Mouse (Mus musculus): ENCODE results near the gene Itgam. TPM values are rescaled to one million over a fixed set of nuclear protein-coding genes. Genes with fewer than 3 reads are reported as not detected.
"Not testable (repeated sequence)": the region's sequence is repeated elsewhere in the genome, so short reads cannot be mapped to it uniquely, and the experiment has no call there.

Itgam gene
- 9.4 and 14.6 TPM in 2 replicates for polyA plus RNA-seq (2012; rRNA removed)

DNA sequence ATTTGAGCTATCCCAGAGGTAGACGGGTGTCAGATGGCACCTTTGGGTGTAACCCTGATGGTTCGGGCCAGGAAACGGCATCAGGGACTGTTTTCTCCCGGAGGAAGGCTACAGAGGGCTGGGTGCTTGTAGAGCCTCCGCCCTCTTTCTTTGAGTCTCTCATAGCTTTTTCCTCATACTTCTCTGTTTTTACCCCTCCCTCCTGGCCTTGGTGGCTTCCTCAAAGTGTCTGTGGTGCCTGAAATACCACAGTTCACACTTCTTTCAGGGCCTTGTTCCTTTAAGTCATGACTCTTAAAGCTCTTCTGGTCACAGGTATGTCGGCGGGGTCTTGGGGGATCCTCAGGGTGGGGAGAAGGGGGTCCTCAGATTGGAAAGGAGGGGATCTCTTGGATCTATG, at the start of gene Itgam, which contains the start of gene Gm49368:
Itgam (plus strand) TSS at position 185 of the 400 bp plus-strand sequence.
Gm49368 (plus strand) TSS at position 228 of the 400 bp plus-strand sequence.
- DNase-seq (ENCODE audit: extremely low spot score in 1 of 2, low spot score in 1 of 2): no peak

DNA sequence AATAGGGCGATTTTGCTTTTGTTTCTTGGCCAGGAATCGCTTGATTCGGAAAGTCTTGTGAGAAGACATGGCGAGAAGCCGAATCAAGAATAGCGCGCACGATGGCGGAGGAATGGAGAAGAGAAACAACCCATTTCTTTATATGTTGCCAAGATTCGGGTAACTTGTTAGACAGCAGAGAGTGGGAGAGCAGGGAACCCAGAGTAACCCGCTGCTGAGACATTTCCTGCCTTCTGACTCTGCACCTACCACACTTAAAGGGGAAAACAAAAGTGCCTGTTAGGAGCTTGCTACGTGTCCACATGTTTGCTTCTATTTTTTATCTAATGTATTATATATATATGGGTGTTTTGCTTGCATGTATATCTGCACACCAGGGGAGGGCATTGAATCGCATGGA, 49.3 kb upstream of the Itgam start:
- DNase-seq (ENCODE audit: extremely low spot score in 1 of 2, low spot score in 1 of 2): peak in 1 of 2 experiments; percentile 28

DNA sequence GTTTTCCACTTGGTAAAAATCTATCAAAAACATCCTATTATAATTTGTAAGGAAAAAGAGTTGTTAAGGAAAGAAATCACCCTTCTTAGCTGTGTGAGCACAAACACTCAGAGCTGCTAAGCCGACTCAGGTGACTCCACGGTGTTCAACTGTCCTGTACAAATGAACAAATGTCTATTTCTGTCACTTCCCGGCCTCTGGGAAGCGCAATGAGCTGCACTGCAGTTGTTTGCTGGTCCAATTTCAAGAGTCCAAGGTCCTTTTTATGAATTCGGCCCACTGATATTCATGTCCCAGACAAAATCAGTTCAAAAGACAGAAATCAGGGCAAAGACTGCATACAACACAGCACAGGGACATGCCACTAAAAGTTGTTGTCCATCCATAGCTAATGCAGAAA, 46.3 kb upstream of the Itgam start:
- not testable (repeated sequence) for DNase-seq (ENCODE audit: extremely low spot score in 1 of 2, low spot score in 1 of 2)

DNA sequence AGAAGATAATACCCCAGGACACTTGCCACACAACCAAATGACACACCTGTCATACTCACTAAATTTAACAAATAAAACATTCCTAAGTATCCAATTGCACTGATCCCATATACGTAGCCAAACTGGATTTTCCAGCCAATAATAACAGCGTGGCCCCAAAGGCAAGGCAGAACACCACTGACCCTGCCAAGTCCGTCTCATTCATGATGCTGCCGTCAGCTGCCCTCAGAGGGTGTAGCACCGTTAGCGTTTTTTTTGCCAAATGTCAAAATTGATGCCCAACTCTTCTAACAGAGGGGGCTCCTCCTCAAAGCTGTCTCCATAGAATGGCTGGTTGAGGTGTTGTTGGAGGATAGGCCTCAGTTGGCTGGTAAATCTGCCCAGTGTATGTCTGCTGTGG, 45.8 kb upstream of the Itgam start:
- DNase-seq (ENCODE audit: extremely low spot score in 1 of 2, low spot score in 1 of 2): no peak

DNA sequence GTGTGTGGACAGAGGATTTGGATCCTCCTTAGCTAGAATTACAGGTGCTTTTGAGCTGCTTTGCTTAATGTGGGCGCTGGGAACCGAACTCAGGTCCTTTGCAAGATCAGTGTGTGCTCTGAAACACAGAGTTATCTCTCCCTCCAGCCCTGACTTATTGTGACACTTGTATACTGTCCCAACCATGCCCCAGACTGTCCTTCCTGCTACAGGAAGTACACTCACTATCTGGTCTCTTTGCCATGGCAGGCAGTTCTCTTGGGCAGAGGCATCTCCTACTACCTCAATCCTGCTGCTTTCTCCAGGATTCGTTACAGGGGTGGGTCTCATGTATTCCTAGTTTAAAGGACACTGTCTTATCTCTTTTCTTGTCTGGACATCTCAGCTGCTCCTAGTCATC, 44.2 kb upstream of the Itgam start:
- no peak for DNase-seq (ENCODE audit: extremely low spot score in 1 of 2, low spot score in 1 of 2)

DNA sequence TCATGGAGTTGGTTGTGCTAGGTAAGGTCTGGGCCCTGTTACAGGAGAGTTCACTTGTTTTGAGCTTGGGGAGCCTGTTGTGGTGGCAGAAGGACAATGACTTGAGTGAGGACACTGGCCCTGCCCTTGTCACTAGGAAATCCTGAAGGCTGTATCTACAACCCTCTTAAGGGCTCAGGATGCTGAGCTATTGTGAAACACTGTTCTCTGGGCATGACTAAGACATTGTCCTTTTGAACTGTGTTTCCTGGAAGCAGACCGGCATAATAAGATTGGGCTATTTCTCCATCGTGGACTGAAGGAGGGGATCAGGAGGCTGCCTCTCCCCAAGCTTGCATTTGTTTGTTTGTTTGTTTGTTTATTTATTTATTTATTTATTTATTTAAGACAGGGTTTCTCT, 43.3 kb upstream of the Itgam start:
- no peak for DNase-seq (ENCODE audit: extremely low spot score in 1 of 2, low spot score in 1 of 2)

DNA sequence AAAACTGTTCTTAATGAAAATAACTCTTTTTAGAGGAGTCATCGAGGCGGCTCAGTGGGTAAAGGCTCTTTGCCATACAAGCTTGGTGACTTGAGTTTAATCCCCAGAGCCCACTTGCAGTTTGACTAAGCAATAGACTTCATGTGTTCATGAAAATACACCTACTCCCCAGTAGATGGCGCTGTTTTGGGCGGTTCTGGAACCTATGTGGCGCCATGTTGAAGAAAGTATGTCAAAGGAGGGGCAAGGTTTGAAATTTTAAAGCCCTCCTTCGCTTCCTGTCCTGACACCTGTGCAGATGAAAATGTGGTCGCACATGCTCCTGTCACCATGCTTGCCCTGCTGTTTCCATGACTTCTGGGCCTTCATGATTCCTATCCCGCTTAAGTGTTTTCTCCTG, 39.5 kb upstream of the Itgam start:
- DNase-seq (ENCODE audit: extremely low spot score in 1 of 2, low spot score in 1 of 2): no peak

DNA sequence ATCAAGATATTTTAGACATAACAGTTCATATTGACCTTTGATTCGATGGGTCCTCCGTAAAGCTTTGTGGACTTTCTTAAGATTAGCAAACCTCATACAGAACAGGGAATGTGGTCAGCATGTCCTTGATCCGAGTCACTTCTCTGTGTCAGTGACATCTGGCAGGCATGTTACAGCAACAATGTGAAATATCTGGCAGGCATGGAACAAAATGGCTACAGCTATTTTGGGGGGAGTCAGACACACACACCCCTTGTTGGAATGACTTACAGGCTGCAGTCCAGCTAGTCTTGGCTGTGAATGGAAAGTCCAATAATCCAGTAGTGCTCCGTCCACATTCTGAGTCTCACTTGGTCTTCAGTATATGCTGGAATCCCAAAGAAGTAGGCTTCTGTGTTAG, 38.9 kb upstream of the Itgam start:
- no peak for DNase-seq (ENCODE audit: extremely low spot score in 1 of 2, low spot score in 1 of 2)

DNA sequence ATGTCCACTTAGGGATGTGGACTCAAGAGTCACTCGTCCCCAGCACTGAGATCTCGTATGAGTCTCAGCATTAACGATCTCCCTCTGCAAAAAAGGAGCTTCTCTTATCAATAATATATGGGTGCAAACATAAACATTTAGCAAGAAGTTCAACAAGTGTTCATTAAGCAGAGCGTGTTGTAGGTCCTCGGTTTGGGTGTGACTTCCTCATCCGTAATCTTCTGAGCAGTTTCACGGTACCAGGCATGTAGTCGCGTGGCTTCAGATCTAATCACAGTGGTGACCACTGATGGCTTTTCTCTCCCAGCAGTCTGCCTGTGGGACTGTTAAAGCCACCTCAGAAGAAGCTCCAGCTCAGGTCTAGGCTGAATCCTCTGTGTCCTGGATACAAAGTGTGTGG, 38.1 kb upstream of the Itgam start:
- DNase-seq (ENCODE audit: extremely low spot score in 1 of 2, low spot score in 1 of 2): no peak

DNA sequence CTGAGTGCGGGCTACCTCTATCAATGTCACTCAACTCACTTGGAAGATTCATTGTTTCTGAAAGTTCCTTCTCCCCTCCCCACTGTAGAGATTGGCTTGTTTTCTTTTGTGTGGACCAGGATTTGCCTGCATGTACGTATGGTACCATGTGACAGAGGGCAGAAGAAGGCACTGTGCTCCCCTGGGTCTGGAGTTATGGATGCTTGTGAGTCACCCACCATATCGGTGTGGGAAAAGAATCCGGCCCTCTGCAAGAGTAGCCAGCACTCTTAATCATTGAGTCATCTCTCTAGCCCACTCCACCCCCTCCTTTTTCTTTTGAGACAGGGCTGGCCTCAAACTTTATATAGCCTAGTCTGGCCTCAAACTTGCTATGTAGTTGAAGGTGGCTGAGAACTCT, 37.5 kb upstream of the Itgam start:
- DNase-seq (ENCODE audit: extremely low spot score in 1 of 2, low spot score in 1 of 2): no peak

DNA sequence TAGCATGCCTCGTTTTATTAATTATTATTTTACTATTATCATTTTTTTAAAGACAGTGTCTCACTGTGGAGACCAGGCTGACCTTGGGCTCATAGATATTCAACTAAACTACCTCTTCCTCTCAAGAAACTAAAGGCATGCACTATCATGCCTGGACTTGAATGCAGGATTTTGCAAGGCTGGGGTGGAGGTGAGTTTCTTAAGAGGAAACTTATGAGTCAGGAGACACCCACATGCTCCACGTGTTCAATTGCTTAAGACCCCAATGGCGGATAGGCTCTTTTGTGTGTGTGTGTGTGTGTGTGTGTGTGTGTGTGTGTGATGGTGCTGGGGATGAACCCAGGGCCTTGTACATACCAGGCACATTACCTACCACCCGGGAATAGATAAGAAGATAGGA, 37.1 kb upstream of the Itgam start:
- no peak for DNase-seq (ENCODE audit: extremely low spot score in 1 of 2, low spot score in 1 of 2)

DNA sequence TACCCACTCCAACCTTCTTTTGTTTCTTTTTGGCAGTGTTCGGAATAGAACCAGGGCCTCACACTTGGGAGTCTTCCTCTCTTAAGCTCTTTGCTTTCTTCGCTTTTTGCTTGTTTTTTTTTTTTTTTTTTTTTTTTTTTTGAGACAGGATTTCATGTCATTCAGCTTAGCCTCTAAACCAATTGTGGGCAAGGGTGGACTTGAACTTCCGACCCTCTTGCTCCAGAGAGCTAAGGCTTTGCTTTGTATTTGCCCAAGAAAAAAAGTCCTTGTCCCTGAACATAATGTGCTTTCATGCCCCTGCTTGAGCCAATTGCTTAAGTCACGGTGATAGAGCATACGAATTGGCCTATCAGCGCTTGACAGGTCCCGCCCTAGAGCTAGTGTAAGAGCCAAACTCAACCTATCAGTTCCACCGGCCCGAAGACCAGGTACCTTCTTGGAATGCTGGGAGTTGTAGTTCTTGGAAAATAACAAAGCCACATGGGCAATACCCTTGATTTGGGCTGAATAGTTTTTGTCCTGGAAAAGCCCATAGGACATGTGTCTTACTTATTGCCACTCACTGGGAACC, 30.9 kb upstream of the Itgam start:
- no peak for DNase-seq (ENCODE audit: extremely low spot score in 1 of 2, low spot score in 1 of 2)

DNA sequence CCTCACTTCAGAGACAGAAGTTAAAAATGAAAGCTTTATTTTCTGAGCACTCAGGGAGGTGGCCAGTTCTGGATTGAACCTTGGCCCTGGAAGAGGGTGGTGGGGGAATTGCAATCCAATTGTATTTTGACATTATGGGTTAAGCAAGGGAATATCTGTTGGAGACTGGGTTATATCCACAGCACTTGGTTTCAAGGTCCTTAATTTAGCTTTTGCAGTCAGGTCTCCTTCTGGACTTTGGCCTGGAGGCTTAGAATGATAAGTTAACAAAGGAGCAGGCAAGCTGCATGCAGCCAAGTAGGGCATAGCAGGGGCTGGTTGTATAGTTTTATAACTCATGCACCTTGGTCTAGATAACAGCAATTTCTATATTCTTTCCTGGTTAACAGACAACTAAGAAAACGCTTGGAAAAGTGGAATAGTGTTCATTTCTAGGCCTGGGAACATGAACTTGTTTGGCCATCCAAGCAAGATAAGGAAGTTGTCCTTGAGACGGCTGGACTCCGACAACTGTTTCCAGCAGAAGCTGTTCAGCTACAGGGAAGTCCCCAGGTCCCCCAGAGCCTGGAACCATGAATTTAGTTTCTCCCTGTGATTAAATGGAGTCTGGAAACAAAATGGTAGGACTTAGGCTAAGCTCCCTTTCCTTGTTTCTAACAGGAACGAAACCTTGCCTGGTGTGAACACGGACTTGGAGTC, 30.0 kb upstream of the Itgam start:
- DNase-seq (ENCODE audit: extremely low spot score in 1 of 2, low spot score in 1 of 2): no peak

DNA sequence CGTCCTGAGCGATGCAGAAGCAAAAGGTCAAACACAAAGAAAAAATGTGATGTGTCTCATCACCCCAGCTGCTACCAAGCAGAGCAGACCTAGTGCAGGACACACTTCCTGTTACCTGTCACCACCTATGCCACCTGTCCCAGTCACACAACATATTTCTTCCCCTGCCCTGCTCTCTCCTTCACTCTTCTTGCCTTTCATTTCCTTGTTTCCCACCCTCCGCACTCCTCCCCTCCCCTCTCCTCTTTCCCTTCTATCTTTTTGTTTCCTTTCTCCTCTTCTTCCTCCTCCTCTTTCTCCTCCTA, 29.5 kb upstream of the Itgam start:
- DNase-seq (ENCODE audit: extremely low spot score in 1 of 2, low spot score in 1 of 2): no peak

DNA sequence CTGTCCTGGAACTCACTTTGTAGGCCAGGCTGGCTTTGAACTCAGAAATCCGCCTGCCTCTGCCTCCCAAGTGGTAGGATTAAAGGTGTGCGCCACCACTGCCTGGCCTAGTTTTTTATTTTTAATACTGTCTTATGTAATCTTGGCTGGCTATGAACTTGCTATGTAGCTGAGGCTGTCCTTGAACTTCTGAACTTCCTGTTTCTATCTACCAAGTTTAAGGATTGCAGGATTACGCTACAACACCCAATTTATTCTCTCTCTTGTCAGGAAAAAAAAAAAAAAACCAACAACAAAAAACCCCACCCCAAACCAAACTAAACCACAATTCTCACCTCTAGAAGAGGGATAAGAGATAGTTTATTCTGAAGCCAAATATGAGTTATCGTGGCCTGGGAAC, 28.8 kb upstream of the Itgam start:
- no peak for DNase-seq (ENCODE audit: extremely low spot score in 1 of 2, low spot score in 1 of 2)

DNA sequence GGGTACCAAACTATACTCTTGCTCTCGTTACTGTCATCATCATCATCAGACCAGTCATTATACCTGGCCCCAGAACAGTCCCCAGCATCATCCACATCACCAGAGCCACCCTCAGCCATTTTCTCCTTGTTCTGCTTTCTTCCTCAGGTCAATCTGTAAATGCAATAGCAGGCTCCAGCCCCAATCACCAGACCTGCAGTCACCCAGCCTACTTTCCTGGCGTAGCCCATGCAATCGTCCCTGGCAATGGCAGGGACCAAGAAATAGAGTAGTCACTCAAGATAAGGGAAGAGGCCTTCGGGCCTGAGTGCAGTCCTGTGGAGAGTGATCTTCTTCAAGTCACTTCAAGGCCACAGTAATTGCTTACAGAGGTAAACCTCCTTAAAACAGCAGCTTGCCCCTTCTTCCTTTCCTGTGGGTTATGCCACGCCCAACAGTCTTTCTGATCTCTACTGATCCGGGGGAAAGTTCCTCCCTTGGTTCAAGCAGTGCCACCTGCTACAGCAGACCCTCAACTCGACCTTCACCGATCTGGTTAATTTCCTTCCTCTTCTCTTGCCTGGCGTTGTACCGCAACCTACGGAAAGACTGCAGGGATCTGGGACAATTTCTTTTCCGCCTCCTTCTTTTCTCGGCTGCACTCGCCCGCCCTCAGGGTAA, 20.1 kb upstream of the Itgam start:
- DNase-seq (ENCODE audit: extremely low spot score in 1 of 2, low spot score in 1 of 2): not testable (repeated sequence)

DNA sequence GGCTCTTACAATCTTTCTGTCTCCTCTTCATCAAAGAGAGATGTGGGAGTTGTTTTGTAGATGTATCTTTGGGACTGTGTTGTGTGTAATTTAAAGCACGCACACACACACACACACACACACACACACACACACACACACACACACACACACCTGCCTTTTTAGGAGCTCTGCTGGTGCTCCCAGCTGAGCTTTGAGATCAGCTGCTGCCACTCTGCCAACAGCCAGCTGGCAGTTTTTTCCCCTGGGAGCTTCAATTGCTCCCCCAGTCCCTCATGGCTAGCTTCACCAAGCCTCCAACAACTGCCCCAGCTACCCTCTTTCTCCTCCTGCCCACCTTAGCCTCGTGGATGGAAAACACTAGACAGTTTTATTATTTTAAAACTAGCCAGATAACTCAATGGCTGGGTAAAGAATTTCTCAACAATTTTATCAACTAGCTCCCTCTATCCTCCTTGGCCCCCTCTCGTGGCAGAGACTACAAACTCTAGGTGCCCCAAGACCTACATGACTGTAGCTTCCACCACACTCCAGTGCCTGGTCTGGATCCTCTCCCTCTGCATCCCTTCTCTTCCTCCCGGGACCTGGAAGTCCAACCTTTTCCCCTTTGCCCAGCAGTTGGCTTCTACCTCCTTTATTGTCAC, 18.2 kb upstream of the Itgam start:
- DNase-seq (ENCODE audit: extremely low spot score in 1 of 2, low spot score in 1 of 2): no peak

DNA sequence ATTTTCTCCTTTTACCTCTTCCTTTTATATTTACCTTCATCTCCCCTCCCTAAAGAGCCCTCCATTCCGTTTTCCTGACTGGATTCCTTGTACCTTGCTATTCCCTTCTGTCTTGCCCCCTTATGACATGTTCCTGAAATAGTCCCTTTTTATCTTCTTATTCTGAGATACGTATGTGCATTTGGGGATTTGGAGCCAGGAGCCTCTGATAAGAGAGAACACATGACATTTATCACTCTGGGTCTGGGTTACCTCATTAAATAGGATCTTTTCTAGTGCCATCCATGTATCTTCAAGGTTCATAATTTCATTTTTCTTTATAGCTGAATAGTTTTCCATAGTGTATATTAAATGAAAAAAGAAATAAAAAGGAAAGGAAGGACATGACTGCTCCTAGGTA, 16.8 kb upstream of the Itgam start:
- DNase-seq (ENCODE audit: extremely low spot score in 1 of 2, low spot score in 1 of 2): no peak

DNA sequence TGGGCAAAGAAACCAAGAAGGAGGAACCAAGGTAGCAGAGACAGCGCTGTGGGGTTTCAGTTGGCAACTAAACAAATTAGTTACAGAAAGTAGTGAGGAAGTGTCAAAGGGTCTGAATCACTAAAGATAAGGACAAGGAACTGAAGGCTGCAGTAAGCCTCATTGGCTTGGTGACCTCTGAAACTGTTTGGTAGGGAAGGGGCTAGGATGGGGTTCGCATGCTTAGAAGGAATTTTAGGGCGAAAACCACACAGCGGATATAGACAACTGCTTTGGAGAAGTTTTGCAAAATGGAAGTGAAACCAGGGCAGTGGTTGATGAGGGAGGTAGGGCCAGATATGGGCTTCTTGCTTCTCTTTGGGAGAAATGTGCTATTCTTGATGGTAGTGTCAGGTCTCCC, 13.6 kb upstream of the Itgam start:
- no peak for DNase-seq (ENCODE audit: extremely low spot score in 1 of 2, low spot score in 1 of 2)

DNA sequence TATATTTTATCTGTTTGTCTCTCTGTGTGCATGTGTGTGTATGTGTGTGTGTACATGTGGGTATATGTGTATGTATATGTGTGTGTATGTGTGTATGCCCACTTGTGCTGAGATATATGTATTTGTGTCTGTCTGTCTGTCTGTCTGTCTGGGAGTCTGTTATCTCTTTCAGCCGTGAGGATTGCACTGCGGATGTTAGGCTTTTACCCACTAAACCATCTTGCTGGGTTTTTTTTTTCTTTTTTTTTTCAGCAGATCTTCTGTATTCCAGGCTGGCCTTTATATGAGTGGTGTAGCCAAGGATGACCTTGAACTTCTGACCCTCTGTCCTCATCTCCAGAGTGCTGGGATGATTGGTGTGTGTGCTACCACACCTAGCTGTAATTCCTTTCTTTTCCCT, 13.2 kb upstream of the Itgam start:
- no peak for DNase-seq (ENCODE audit: extremely low spot score in 1 of 2, low spot score in 1 of 2)

DNA sequence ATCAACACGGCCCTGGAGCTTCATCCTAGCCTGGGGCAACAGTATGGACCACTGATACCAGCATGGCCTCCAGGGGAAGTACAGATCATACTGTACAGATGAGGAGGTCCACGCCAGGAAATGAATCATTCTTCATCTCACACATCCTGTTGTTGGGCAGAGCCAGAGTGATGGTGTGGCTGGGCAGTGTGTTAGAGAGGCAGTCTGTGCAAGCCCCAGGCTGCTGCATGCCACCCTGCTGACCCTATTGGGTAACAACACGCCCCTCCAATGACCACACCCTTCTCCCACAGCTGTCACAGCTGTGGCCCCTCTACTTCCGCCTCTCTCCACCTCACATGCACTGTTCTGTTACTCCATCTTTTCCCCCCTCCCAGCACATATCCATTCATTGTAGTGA, 11.7 kb upstream of the Itgam start:
- DNase-seq (ENCODE audit: extremely low spot score in 1 of 2, low spot score in 1 of 2): no peak

DNA sequence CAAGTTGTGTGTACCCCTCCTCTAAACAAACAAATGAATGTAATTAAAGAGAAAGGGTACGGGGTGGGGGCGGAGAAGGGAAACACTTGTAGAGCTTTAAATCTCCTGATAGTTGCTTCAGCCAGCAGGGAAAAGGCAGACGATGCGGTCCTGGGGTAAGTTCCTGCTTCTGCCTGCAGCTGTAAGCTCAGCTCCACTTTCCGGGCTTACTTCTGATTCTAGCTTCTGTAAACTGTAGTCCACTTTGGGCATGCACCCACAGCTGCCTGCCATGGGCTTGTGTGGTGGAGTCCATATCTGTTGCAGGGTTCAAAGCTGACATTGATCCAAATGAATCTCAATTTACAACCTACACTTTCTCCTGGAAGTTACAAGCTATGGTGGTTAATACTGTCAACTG, 9.4 kb upstream of the Itgam start:
- no peak for DNase-seq (ENCODE audit: extremely low spot score in 1 of 2, low spot score in 1 of 2)
